Mouse (Mus musculus): Measurements from ENCODE around the gene Nkx6-2. TPM values are rescaled to one million over a fixed set of nuclear protein-coding genes. Genes with fewer than 3 reads are reported as not detected.

Nkx6-2 gene
- polyA plus RNA-seq, 1 experiment from 2014 or later, result 0.09 TPM

Other genes starting within 250 kb of the Nkx6-2 start
- 69.8 and 74.4 TPM in 2 replicates for gene Inpp5a, start 193.7 kb downstream of the Nkx6-2 start, polyA plus RNA-seq (2014; fragmentation: Nextera tagmentation; extraction: Ambion mirVana)
- gene Cfap46, start 101.0 kb upstream of the Nkx6-2 start, polyA plus RNA-seq (2014; fragmentation: Nextera tagmentation; extraction: Ambion mirVana), result not detected in 2 replicates

All from heart, embryonic 11.5 days (tissue).